Mouse (Mus musculus) cerebellum, adult 2 months (tissue): ENCODE measurements at regions not wholly inside any gene's neighbourhood (a gene's known extent, or its start where the extent isn't known, plus 50 kb on each side); places are given as distances from the start of the nearest gene placed in this dataset.

Experiments used
- CTCF ChIP-seq: fragments of 200-500 bp; IDR thresholded peaks from 2 replicates; pipeline ENCODE4 v1.5.1; 2011; ENCODE audit warnings: low read depth, mild to moderate bottlenecking, control low read depth, low read length, moderate library complexity, borderline replicate concordance; ENCODE audit not compliant: insufficient read depth
- POLR2A ChIP-seq: fragments of 200-500 bp; IDR thresholded peaks from 2 replicates; pipeline ENCODE4 v1.6.1; 2011; ENCODE audit warnings: low read length, control low read depth, borderline replicate concordance; ENCODE audit not compliant: insufficient read depth

GRCm38 (mm10) chr10:66854895-66855294 lies 241.0 kb upstream of the Jmjd1c start:
- TF ChIP-seq CTCF = no peak
- no peak for TF ChIP-seq POLR2A
